Mouse (Mus musculus): Measurements from ENCODE around the gene Phf2. TPM values are rescaled to one million over a fixed set of nuclear protein-coding genes. Genes with fewer than 3 reads are reported as not detected.

Phf2 gene
- polyA plus RNA-seq, 2 experiments, result 2.3 to 5.0 TPM

GRCm38 (mm10) chr13:48851719-48852118, 19.2 kb downstream of the Phf2 start:
- WGBS (ENCODE audit: insufficient replicate concordance), result 70% methylated on average over 5 of the region's 5 CpGs
- Histone ChIP-seq H3K4me1 (replicated peaks; ENCODE audit: control insufficient read depth in 2 of 2, insufficient read depth in 2 of 2, low read length in 1 of 2) (peaks cover 13 to 18% of the 10 kb centered on the region in 2 experiments), H3K27me3 (ENCODE audit: control insufficient read depth, insufficient read depth, low read length) (no peaks in the 10 kb centered on the region), H3K36me3 (replicated peaks; ENCODE audit: control insufficient read depth, insufficient read depth, low read depth) (no peaks in the 10 kb centered on the region), H3K4me3 (ENCODE audit: insufficient read depth in 1 of 2, low read depth in 2 of 2, low read length in 2 of 2) (no peak overlapping the region), H3K4me2 (ENCODE audit: low read depth) (no peak overlapping the region), H3K9me3 (ENCODE audit: control insufficient read depth, low read length) (no peaks in the 10 kb centered on the region), H3K9ac (replicated peaks) (no peak overlapping the region), H3K27ac (no peak overlapping the region)
- no peak for TF ChIP-seq CTCF (IDR thresholded peaks at IDR 0.05; ENCODE audit: low read depth)
- TF ChIP-seq EP300 (IDR thresholded peaks at IDR 0.05; ENCODE audit: low read depth), result no peak
- ATAC-seq (ENCODE audit: insufficient read depth) (no peak), DNase-seq (ENCODE audit: low read depth in 3 of 3, low spot score in 3 of 3) (no peak)

GRCm38 (mm10) chr13:48850771-48851170, 20.1 kb downstream of the Phf2 start:
- Histone ChIP-seq H3K27ac (no peak overlapping the region), H3K4me1 (replicated peaks; ENCODE audit: control insufficient read depth in 2 of 2, insufficient read depth in 2 of 2, low read length in 1 of 2) (peaks cover 13 to 19% of the 10 kb centered on the region in 2 experiments), H3K36me3 (replicated peaks; ENCODE audit: control insufficient read depth, insufficient read depth, low read depth) (no peaks in the 10 kb centered on the region), H3K4me3 (ENCODE audit: insufficient read depth in 1 of 2, low read depth in 2 of 2, low read length in 2 of 2) (no peak overlapping the region), H3K27me3 (ENCODE audit: control insufficient read depth, insufficient read depth, low read length) (no peaks in the 10 kb centered on the region), H3K4me2 (ENCODE audit: low read depth) (no peak overlapping the region), H3K9me3 (ENCODE audit: control insufficient read depth, low read length) (no peaks in the 10 kb centered on the region), H3K9ac (replicated peaks) (no peak overlapping the region)
- 83% methylated on average over 8 of the region's 8 CpGs for WGBS (ENCODE audit: insufficient replicate concordance)
- TF ChIP-seq CTCF (IDR thresholded peaks at IDR 0.05; ENCODE audit: low read depth), result no peak
- TF ChIP-seq EP300 (IDR thresholded peaks at IDR 0.05; ENCODE audit: low read depth), result no peak
- no peak for ATAC-seq (ENCODE audit: insufficient read depth)
- DNase-seq (ENCODE audit: low read depth in 3 of 3, low spot score in 3 of 3), result no peak

GRCm38 (mm10) chr13:48850326-48850725, 20.6 kb downstream of the Phf2 start:
- DNase-seq (ENCODE audit: low read depth in 3 of 3, low spot score in 3 of 3), result no peak
- Histone ChIP-seq H3K4me2 (ENCODE audit: low read depth) (no peak overlapping the region), H3K27ac (no peak overlapping the region), H3K4me3 (ENCODE audit: insufficient read depth in 1 of 2, low read depth in 2 of 2, low read length in 2 of 2) (no peak overlapping the region), H3K9ac (replicated peaks) (no peak overlapping the region), H3K9me3 (ENCODE audit: control insufficient read depth, low read length) (no peaks in the 10 kb centered on the region), H3K4me1 (replicated peaks; ENCODE audit: control insufficient read depth in 2 of 2, insufficient read depth in 2 of 2, low read length in 1 of 2) (peaks cover 17 to 24% of the 10 kb centered on the region in 2 experiments), H3K27me3 (ENCODE audit: control insufficient read depth, insufficient read depth, low read length) (no peaks in the 10 kb centered on the region), H3K36me3 (replicated peaks; ENCODE audit: control insufficient read depth, insufficient read depth, low read depth) (no peaks in the 10 kb centered on the region)
- 77% methylated on average over 2 of the region's 2 CpGs for WGBS (ENCODE audit: insufficient replicate concordance)
- no peak for ATAC-seq (ENCODE audit: insufficient read depth)
- TF ChIP-seq EP300 (IDR thresholded peaks at IDR 0.05; ENCODE audit: low read depth) (no peak), CTCF (IDR thresholded peaks at IDR 0.05; ENCODE audit: low read depth) (no peak)

- Histone ChIP-seq H3K4me3 (ENCODE audit: insufficient read depth in 1 of 2, low read depth in 2 of 2, low read length in 2 of 2) (no peak overlapping the region), H3K4me2 (ENCODE audit: low read depth) (no peak overlapping the region), H3K4me1 (replicated peaks; ENCODE audit: control insufficient read depth in 2 of 2, insufficient read depth in 2 of 2, low read length in 1 of 2) (peaks cover 15 to 25% of the 10 kb centered on the region in 2 experiments), H3K27me3 (ENCODE audit: control insufficient read depth, insufficient read depth, low read length) (no peaks in the 10 kb centered on the region), H3K27ac (no peak overlapping the region), H3K9ac (replicated peaks) (no peak overlapping the region), H3K9me3 (ENCODE audit: control insufficient read depth, low read length) (no peaks in the 10 kb centered on the region), H3K36me3 (replicated peaks; ENCODE audit: control insufficient read depth, insufficient read depth, low read depth) (no peaks in the 10 kb centered on the region)
- no peak for TF ChIP-seq EP300 (IDR thresholded peaks at IDR 0.05; ENCODE audit: low read depth)
- no peak for TF ChIP-seq CTCF (IDR thresholded peaks at IDR 0.05; ENCODE audit: low read depth)
- WGBS (ENCODE audit: insufficient replicate concordance), result 48% methylated on average over 3 of the region's 3 CpGs
- ATAC-seq (ENCODE audit: insufficient read depth) (no peak), DNase-seq (ENCODE audit: low read depth in 3 of 3, low spot score in 3 of 3) (no peak)
Measured at GRCm38 (mm10) chr13:48849155-48849554, 21.8 kb downstream of the Phf2 start.

- peak; percentile 63 for TF ChIP-seq EP300 (IDR thresholded peaks at IDR 0.05; ENCODE audit: low read depth)
- TF ChIP-seq CTCF (IDR thresholded peaks at IDR 0.05; ENCODE audit: low read depth), result no peak
- Histone ChIP-seq H3K4me3 (ENCODE audit: insufficient read depth in 1 of 2, low read depth in 2 of 2, low read length in 2 of 2) (no peak overlapping the region), H3K27me3 (ENCODE audit: control insufficient read depth, insufficient read depth, low read length) (no peaks in the 10 kb centered on the region), H3K9ac (replicated peaks) (no peak overlapping the region; the same call in 1 of the 2 replicates), H3K4me2 (ENCODE audit: low read depth) (peak overlapping the region; percentile 35), H3K4me1 (replicated peaks; ENCODE audit: control insufficient read depth in 2 of 2, insufficient read depth in 2 of 2, low read length in 1 of 2) (peaks cover 4 to 18% of the 10 kb centered on the region in 2 experiments), H3K27ac (peak overlapping the region; percentile 35), H3K36me3 (replicated peaks; ENCODE audit: control insufficient read depth, insufficient read depth, low read depth) (no peaks in the 10 kb centered on the region), H3K9me3 (ENCODE audit: control insufficient read depth, low read length) (no peaks in the 10 kb centered on the region)
- ATAC-seq (ENCODE audit: insufficient read depth) (peak; percentile 87), DNase-seq (ENCODE audit: low read depth in 3 of 3, low spot score in 3 of 3) (peak; percentile 57 to 68 (median 60))
- WGBS (ENCODE audit: insufficient replicate concordance), result 9% methylated on average over 4 of the region's 4 CpGs
Measured at GRCm38 (mm10) chr13:48845308-48845707, 25.6 kb downstream of the Phf2 start.
